Mouse (Mus musculus): Measurements from ENCODE around the gene Slamf7. TPM values are rescaled to one million over a fixed set of nuclear protein-coding genes. Genes with fewer than 3 reads are reported as not detected.

Gene Slamf7
- polyA plus RNA-seq, 1 experiment from 2014 or later = not detected

DNA sequence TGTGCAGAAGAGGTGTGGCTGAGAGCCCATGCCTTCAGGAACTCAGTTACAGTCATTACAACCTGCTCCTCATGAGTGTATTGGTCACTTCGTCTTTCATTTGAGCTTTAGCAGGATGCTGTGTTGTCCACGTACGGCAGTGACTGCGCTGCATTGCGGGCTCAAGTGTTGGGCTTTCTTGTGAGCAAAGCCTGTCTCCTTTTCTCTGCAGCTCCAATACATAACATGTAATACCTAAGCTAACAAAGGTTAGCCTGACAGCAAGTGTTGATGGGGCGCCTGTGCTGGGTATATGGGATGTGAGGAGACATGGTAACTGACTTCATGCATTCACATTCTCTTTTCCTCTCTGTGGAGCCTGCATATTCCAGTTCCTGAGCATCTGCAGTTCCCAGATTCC is 32.7 kb downstream of the Slamf7 start:
- H3K9me3 ChIP-seq (ENCODE audit: low read depth, low read length) = no peaks in the 10 kb centered on the region
- WGBS = 79% methylated on average over 6 of the region's 6 CpGs
- no peaks in the 10 kb centered on the region for H3K27me3 ChIP-seq (ENCODE audit: insufficient read depth, low read length)
- no peak overlapping the region for H3K27ac ChIP-seq (ENCODE audit: low read depth)
- H3K9ac ChIP-seq = no peak overlapping the region
- TF ChIP-seq CTCF (IDR thresholded peaks at IDR 0.05; ENCODE audit: low read depth) = no peak
- no peak overlapping the region for H3K4me2 ChIP-seq
- DNase-seq (no peak), ATAC-seq (ENCODE audit: insufficient read depth) (no peak)
- no peaks in the 10 kb centered on the region for H3K4me1 ChIP-seq (ENCODE audit: insufficient read depth)
- H3K36me3 ChIP-seq (ENCODE audit: insufficient read depth) = no peaks in the 10 kb centered on the region
- no peak overlapping the region for H3K4me3 ChIP-seq (ENCODE audit: low read depth, low read length)

- Histone ChIP-seq H3K9me3 (ENCODE audit: low read depth, low read length) (no peaks in the 10 kb centered on the region), H3K9ac (no peak overlapping the region), H3K4me3 (ENCODE audit: low read depth, low read length) (no peak overlapping the region), H3K36me3 (ENCODE audit: insufficient read depth) (no peaks in the 10 kb centered on the region), H3K27me3 (ENCODE audit: insufficient read depth, low read length) (no peaks in the 10 kb centered on the region), H3K27ac (ENCODE audit: low read depth) (no peak overlapping the region), H3K4me2 (no peak overlapping the region), H3K4me1 (ENCODE audit: insufficient read depth) (no peaks in the 10 kb centered on the region)
- ATAC-seq (ENCODE audit: insufficient read depth) (no peak), DNase-seq (no peak)
- TF ChIP-seq CTCF (IDR thresholded peaks at IDR 0.05; ENCODE audit: low read depth) = no peak
- 68% methylated on average over 3 of the region's 3 CpGs for WGBS
Measured at GRCm38 (mm10) chr1:171619645-171620044, 33.2 kb downstream of the Slamf7 start.

DNA sequence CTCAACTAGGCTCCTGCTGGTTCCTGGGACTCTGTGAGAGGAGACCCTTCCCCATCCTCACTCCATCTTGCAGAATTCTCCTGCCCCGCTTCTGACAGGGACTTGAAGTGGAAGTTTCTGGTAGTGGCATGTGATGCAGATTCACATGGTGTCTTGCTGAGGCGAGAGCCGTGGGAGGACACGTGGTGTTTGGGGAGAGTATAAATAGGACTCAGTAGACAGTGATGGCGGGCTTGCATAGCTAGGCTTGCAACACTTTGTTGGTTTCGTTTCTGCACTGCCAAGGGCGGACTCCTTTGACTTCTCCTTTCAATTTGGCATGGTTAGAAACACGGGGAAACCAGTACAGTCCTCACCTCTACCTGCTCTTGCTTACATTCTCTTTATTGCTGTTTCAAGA is 33.8 kb downstream of the Slamf7 start:
- Histone ChIP-seq H3K27ac (ENCODE audit: low read depth) (no peak overlapping the region), H3K4me1 (ENCODE audit: insufficient read depth) (no peaks in the 10 kb centered on the region), H3K9me3 (ENCODE audit: low read depth, low read length) (no peaks in the 10 kb centered on the region), H3K9ac (no peak overlapping the region), H3K27me3 (ENCODE audit: insufficient read depth, low read length) (no peaks in the 10 kb centered on the region), H3K4me2 (no peak overlapping the region), H3K36me3 (ENCODE audit: insufficient read depth) (no peaks in the 10 kb centered on the region), H3K4me3 (ENCODE audit: low read depth, low read length) (no peak overlapping the region)
- 77% methylated on average over 8 of the region's 8 CpGs for WGBS
- no peak for TF ChIP-seq CTCF (IDR thresholded peaks at IDR 0.05; ENCODE audit: low read depth)
- ATAC-seq (ENCODE audit: insufficient read depth) (no peak), DNase-seq (peak; percentile 11)

GRCm38 (mm10) chr1:171616881-171617515 is 35.8 kb downstream of the Slamf7 start:
- TF ChIP-seq CTCF (IDR thresholded peaks at IDR 0.05; ENCODE audit: low read depth) = no peak
- Histone ChIP-seq H3K27me3 (ENCODE audit: insufficient read depth, low read length) (no peaks in the 10 kb centered on the region), H3K9ac (no peak overlapping the region), H3K36me3 (ENCODE audit: insufficient read depth) (no peaks in the 10 kb centered on the region), H3K9me3 (ENCODE audit: low read depth, low read length) (no peaks in the 10 kb centered on the region), H3K4me3 (ENCODE audit: low read depth, low read length) (no peak overlapping the region), H3K4me2 (no peak overlapping the region), H3K4me1 (ENCODE audit: insufficient read depth) (no peaks in the 10 kb centered on the region), H3K27ac (ENCODE audit: low read depth) (no peak overlapping the region)
- WGBS = 73% methylated on average over 11 of the region's 11 CpGs
- no peak for ATAC-seq (ENCODE audit: insufficient read depth)
- no peak for DNase-seq

GRCm38 (mm10) chr1:171613962-171614361 is 38.9 kb downstream of the Slamf7 start:
- H3K36me3 ChIP-seq (ENCODE audit: insufficient read depth) = no peaks in the 10 kb centered on the region
- DNase-seq = peak; percentile 59
- no peak overlapping the region for H3K9ac ChIP-seq
- no peak overlapping the region for H3K4me2 ChIP-seq
- no peak for ATAC-seq (ENCODE audit: insufficient read depth)
- peak; percentile 43 for TF ChIP-seq CTCF (IDR thresholded peaks at IDR 0.05; ENCODE audit: low read depth)
- H3K9me3 ChIP-seq (ENCODE audit: low read depth, low read length) = no peaks in the 10 kb centered on the region
- no peak overlapping the region for H3K4me3 ChIP-seq (ENCODE audit: low read depth, low read length)
- no peaks in the 10 kb centered on the region for H3K4me1 ChIP-seq (ENCODE audit: insufficient read depth)
- WGBS = 32% methylated on average over 2 of the region's 2 CpGs
- H3K27ac ChIP-seq (ENCODE audit: low read depth) = no peak overlapping the region
- no peaks in the 10 kb centered on the region for H3K27me3 ChIP-seq (ENCODE audit: insufficient read depth, low read length)

DNA sequence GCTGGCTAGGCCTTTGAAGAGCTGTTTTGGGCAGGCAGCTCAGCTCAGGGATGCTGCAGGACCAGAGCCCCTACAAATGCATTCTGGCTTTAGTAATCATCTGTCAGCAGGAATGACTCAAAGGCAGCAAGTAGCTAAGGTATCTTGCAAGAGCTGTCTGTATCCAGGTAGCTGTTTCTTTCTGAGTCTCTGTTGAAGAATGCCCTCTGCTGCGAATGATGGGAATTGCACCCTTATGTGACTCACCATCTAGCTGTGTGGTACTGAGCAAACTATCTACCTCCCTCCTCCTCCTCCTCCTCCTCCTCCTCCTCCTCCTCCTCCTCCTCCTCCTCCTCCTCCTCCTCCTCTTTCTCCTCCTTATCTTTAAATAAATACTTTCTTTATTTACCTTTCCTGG is 42.1 kb downstream of the Slamf7 start:
- Histone ChIP-seq H3K36me3 (ENCODE audit: insufficient read depth) (no peaks in the 10 kb centered on the region), H3K4me1 (ENCODE audit: insufficient read depth) (no peaks in the 10 kb centered on the region), H3K4me3 (ENCODE audit: low read depth, low read length) (no peak overlapping the region), H3K9ac (no peak overlapping the region), H3K9me3 (ENCODE audit: low read depth, low read length) (no peaks in the 10 kb centered on the region), H3K27ac (ENCODE audit: low read depth) (no peak overlapping the region), H3K4me2 (no peak overlapping the region), H3K27me3 (ENCODE audit: insufficient read depth, low read length) (no peaks in the 10 kb centered on the region)
- TF ChIP-seq CTCF (IDR thresholded peaks at IDR 0.05; ENCODE audit: low read depth) = peak; percentile 35
- DNase-seq = peak; percentile 32
- ATAC-seq (ENCODE audit: insufficient read depth) = no peak
- WGBS = 25% methylated on average over 1 of the region's 1 CpGs

- 84% methylated on average over 2 of the region's 2 CpGs for WGBS
- Histone ChIP-seq H3K36me3 (ENCODE audit: insufficient read depth) (no peaks in the 10 kb centered on the region), H3K9ac (no peak overlapping the region), H3K4me1 (ENCODE audit: insufficient read depth) (no peaks in the 10 kb centered on the region), H3K27me3 (ENCODE audit: insufficient read depth, low read length) (no peaks in the 10 kb centered on the region), H3K4me2 (no peak overlapping the region), H3K9me3 (ENCODE audit: low read depth, low read length) (no peaks in the 10 kb centered on the region), H3K4me3 (ENCODE audit: low read depth, low read length) (no peak overlapping the region), H3K27ac (ENCODE audit: low read depth) (no peak overlapping the region)
- peak; percentile 52 for TF ChIP-seq CTCF (IDR thresholded peaks at IDR 0.05; ENCODE audit: low read depth)
- ATAC-seq (ENCODE audit: insufficient read depth) (no peak), DNase-seq (peak; percentile 36)
Measured at GRCm38 (mm10) chr1:171610026-171610425, 42.8 kb downstream of the Slamf7 start.

Data from lung, embryonic 14.5 days (tissue).